Mouse (Mus musculus) thymus, adult 2 months (tissue): Measurements from ENCODE around the gene Tulp1. TPM values are rescaled to one million over a fixed set of nuclear protein-coding genes. Genes with fewer than 3 reads are reported as not detected.
"Not testable (repeated sequence)": the region's sequence is repeated elsewhere in the genome, so short reads cannot be mapped to it uniquely, and the experiment has no call there.

Experiments
- DNase-seq: peaks from one replicate; pipeline ENCODE4 v3.0.0; 2021
- H3K27ac ChIP-seq: fragments of 200-500 bp; 2 replicates; pipeline ENCODE4 v1.5.1; 2012; ENCODE audit warnings: low read length, control low read depth; ENCODE audit not compliant: control insufficient read depth, insufficient read depth
- H3K27me3 ChIP-seq: fragments of 200-500 bp; 2 replicates; pipeline ENCODE4 v1.6.1; 2012; ENCODE audit warnings: mild to moderate bottlenecking, low read length, moderate library complexity, mixed read lengths; ENCODE audit not compliant: control insufficient read depth, insufficient read depth
- H3K36me3 ChIP-seq: fragments of 200-500 bp; 2 replicates; pipeline ENCODE4 v1.6.1; 2012; ENCODE audit warnings: mild to moderate bottlenecking, low read length, moderate library complexity; ENCODE audit not compliant: control insufficient read depth, insufficient read depth
- H3K4me1 ChIP-seq: fragments of 200-500 bp; replicated peaks from 2 replicates; pipeline ENCODE4 v1.6.1; 2012; ENCODE audit warnings: low read length; ENCODE audit not compliant: control insufficient read depth, insufficient read depth
- H3K4me3 ChIP-seq: fragments of 200-500 bp; 2 replicates; pipeline ENCODE4 v1.5.1; 2012; ENCODE audit warnings: mild to moderate bottlenecking, low read length, control low read depth, moderate library complexity; ENCODE audit not compliant: control insufficient read depth, insufficient read depth
- CTCF ChIP-seq: fragments of 200-500 bp; IDR thresholded peaks from 2 replicates; pipeline ENCODE4 v1.5.1; 2012; ENCODE audit warnings: mild to moderate bottlenecking, control low read depth, low read length, moderate library complexity, borderline replicate concordance; ENCODE audit not compliant: control insufficient read depth, poor library complexity, insufficient read depth; ENCODE audit errors: extremely low read depth
- POLR2A ChIP-seq: fragments of 200-500 bp; IDR thresholded peaks from 2 replicates; pipeline ENCODE4 v1.6.1; 2012; ENCODE audit warnings: mild to moderate bottlenecking, low read length, control low read depth, moderate library complexity; ENCODE audit not compliant: control insufficient read depth, poor library complexity, insufficient read depth; ENCODE audit errors: extremely low read depth
- WGBS: fragments of 180-500 bp; shearing (Covaris S2); methylation state at CpG from one replicate; pipeline ENCODE4 v1.1.7; 2018; 5-methylcytosine and 5-hydroxymethylcytosine counted together
- polyA plus RNA-seq: library from polyadenylated mRNA; depleted of rRNA; stranded (reverse); fragments of >200 nt; gene quantifications from 2 replicates; pipeline ENCODE4 v1.2.3, GENCODE M21; 2012

Gene Tulp1
- polyA plus RNA-seq, 1 experiment, result 0.35 TPM

DNA sequence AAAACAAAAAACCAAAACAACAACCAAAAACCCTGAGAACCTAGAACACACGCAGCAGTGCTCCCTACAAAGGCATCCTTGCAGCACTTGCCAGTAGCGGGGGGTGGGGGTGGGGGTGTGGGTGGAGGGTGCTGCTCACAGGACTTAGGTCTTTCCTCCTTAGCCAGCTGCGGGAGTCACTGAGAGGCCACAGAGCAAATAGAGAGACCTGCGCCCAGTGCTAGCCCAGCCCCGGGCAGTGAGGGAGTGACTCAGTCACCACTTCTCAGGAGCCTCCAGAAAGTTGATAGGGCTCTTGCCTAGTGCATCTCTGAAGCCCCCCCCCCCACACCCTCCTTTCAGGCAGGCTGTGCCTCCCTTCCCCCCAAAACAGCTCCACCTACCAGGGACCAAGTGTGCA is 4.0 kb upstream of the Tulp1 start:
- Histone ChIP-seq H3K4me3 (no peak overlapping the region), H3K27ac (no peak overlapping the region), H3K27me3 (peaks cover 13% of the 10 kb centered on the region; the same call in 1 of the 2 replicates), H3K36me3 (no peaks in the 10 kb centered on the region), H3K4me1 (peaks cover 1% of the 10 kb centered on the region)
- 81% methylated on average over 5 of the region's 5 CpGs for WGBS
- no peak for TF ChIP-seq CTCF
- no peak for TF ChIP-seq POLR2A
- DNase-seq, result no peak

DNA sequence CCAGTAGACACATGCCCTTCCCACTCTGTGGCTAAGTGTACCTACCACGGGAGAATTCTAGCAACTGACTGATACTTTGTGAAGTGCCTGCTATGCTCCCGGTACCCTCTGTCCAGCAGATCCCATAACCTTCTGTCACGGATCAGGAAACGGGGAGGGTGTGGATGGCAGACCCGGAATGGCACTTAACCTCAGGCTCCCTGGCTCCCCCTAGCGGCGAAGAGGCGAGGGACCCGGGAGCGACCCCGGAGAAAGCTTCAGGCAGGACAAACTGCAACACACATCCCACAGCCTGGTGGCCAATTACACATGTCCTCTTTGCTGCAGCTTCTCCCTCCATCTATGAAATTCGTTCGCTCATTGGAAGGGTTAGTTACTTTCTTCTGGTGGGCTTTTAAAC is 3.4 kb upstream of the Tulp1 start:
- Histone ChIP-seq H3K27ac (no peak overlapping the region), H3K36me3 (no peaks in the 10 kb centered on the region), H3K27me3 (peaks cover 20% of the 10 kb centered on the region; the same call in 1 of the 2 replicates), H3K4me1 (no peaks in the 10 kb centered on the region), H3K4me3 (no peak overlapping the region)
- DNase-seq, result peak; percentile 84
- TF ChIP-seq CTCF (peak; percentile 98), POLR2A (no peak)
- WGBS, result 4% methylated on average over 13 of the region's 13 CpGs

- H3K27me3 ChIP-seq, result peaks cover 33% of the 10 kb centered on the region
- peaks cover 5% of the 10 kb centered on the region for H3K4me1 ChIP-seq
- no peak for TF ChIP-seq POLR2A
- TF ChIP-seq CTCF, result no peak
- H3K4me3 ChIP-seq, result no peak overlapping the region
- H3K36me3 ChIP-seq, result no peaks in the 10 kb centered on the region
- no peak for DNase-seq
- 53% methylated on average over 6 of the region's 6 CpGs for WGBS
- H3K27ac ChIP-seq, result no peak overlapping the region
These were observed 1.5 kb downstream of the Tulp1 start for GRCm38 (mm10) chr17:28363507-28363906.

- Histone ChIP-seq H3K4me3 (no peak overlapping the region), H3K27me3 (peaks cover 33% of the 10 kb centered on the region), H3K4me1 (peaks cover 5% of the 10 kb centered on the region), H3K27ac (no peak overlapping the region), H3K36me3 (no peaks in the 10 kb centered on the region)
- DNase-seq, result no peak
- 5% methylated on average over 25 of the region's 25 CpGs for WGBS
- TF ChIP-seq CTCF, result no peak
These were observed 2.2 kb downstream of the Tulp1 start for GRCm38 (mm10) chr17:28362653-28363292.

- no peak for TF ChIP-seq POLR2A
- TF ChIP-seq CTCF, result no peak
- 43% methylated on average over 11 of the region's 11 CpGs for WGBS
- H3K36me3 ChIP-seq, result no peaks in the 10 kb centered on the region
- H3K4me1 ChIP-seq, result peaks cover 5% of the 10 kb centered on the region
- H3K27me3 ChIP-seq, result peaks cover 33% of the 10 kb centered on the region
- no peak overlapping the region for H3K4me3 ChIP-seq
- H3K27ac ChIP-seq, result no peak overlapping the region
- no peak for DNase-seq
These were observed 2.9 kb downstream of the Tulp1 start for GRCm38 (mm10) chr17:28361921-28362652.

- peaks cover 5% of the 10 kb centered on the region for H3K4me1 ChIP-seq
- TF ChIP-seq POLR2A (no peak), CTCF (no peak)
- H3K4me3 ChIP-seq, result no peak overlapping the region
- H3K27me3 ChIP-seq, result peaks cover 33% of the 10 kb centered on the region
- WGBS, result 89% methylated on average over 9 of the region's 9 CpGs
- H3K27ac ChIP-seq, result no peak overlapping the region
- H3K36me3 ChIP-seq, result no peaks in the 10 kb centered on the region
- no peak for DNase-seq
These were observed 4.3 kb downstream of the Tulp1 start for GRCm38 (mm10) chr17:28360531-28361277.

DNA sequence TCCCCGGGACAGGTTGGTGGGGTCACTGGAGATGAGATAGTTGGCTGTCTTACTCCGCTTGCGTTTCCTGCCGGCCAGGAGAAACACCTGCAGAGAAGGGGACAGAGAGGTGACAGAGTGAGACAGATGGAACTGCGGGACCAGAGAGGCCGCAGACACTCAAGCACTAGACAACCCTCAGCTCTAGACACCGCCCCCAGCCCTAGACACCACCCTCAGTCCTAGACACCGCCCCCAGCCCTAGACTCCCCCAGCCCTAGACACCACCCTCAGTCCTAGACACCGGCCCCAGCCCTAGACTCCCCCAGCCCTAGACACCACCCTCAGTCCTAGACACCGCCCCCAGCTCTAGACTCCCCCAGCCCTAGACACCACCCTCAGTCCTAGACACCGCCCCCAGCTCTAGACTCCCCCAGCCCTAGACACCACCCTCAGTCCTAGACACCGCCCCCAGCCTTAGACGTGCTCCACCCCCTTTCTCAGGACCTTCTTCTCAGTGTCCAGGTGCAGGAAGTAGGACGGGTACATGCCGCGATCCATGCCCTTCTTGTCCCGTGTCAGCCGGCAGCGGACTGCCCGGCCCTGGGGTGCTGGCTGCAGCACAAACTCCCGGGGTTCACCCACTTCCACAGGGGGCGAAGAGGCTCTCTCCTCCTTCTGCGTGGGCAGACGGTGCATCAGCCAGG is 6.3 kb downstream of the Tulp1 start:
- H3K27ac ChIP-seq, DNase-seq, H3K4me1 ChIP-seq, H3K36me3 ChIP-seq, H3K4me3 ChIP-seq: not testable (repeated sequence)
- H3K27me3 ChIP-seq, result peaks cover 16% of the 10 kb centered on the region
- WGBS, result 57% methylated on average over 24 of the region's 24 CpGs
